ENCODE assay signal across 14 mouse cellular contexts in the genomic region with DNA sequence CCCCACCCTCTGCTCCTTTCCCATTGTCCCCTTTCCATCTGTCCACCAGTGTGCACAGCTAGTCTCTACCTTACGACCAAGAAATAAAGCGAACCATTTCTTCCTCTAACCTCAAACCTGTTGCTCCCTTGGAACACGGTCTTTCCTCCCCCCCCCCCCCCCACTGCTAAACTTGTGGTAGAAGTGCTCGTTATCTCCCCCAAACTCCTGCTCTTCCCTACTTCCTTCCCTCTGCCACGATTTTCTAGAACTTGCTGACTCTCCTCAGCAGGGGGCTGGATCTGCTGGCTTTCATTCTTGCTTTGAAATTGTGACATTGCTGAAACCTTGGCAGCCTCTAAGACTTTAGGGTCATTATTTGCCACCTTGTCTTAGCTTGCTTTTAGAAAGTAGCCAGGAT.
"Had no signal": no experiment of that assay in that cellular context is flagged by ENCODE, and none has a peak within 500 bp of the region (broad histone marks: within the 10 kb centered on the region; RNA-seq: fewer than 3 reads in every experiment).

No protein-coding gene starts in this region.

- H3K9ac ChIP-seq: intestine, embryonic 15.5 days; limb, embryonic 12.5 days; lung, embryonic 15.5 days; midbrain, embryonic 13.5 days had no signal

- H3K4me1 ChIP-seq: intestine, embryonic 15.5 days; limb, embryonic 12.5 days; lung, embryonic 15.5 days; midbrain, embryonic 13.5 days had no signal

- H3K9me3 ChIP-seq: intestine, embryonic 15.5 days; limb, embryonic 12.5 days; lung, embryonic 15.5 days; midbrain, embryonic 13.5 days had no signal

- H3K27ac ChIP-seq: intestine, embryonic 15.5 days; layer of hippocampus, adult 2 months; limb, embryonic 12.5 days; lung, embryonic 15.5 days; midbrain, embryonic 13.5 days had no signal

- H3K4me3 ChIP-seq: intestine, embryonic 15.5 days; layer of hippocampus, adult 2 months; limb, embryonic 12.5 days; lung, embryonic 15.5 days; midbrain, embryonic 13.5 days had no signal

- DNase-seq: kidney, adult 18-20 months; kidney, postnatal 10 days; kidney, postnatal 4 days; lung, postnatal 36 days; retina, postnatal 1 day; right cerebral cortex, postnatal 4 days; spleen, adult 18-20 months; thymus, adult 2 months; thymus, postnatal 25 days had no signal

- ATAC-seq: intestine, embryonic 15.5 days; midbrain, embryonic 13.5 days had no signal

- H3K36me3 ChIP-seq: intestine, embryonic 15.5 days; limb, embryonic 12.5 days; lung, embryonic 15.5 days; midbrain, embryonic 13.5 days had no signal

- H3K4me2 ChIP-seq: intestine, embryonic 15.5 days; limb, embryonic 12.5 days; lung, embryonic 15.5 days; midbrain, embryonic 13.5 days had no signal

- H3K27me3 ChIP-seq: intestine, embryonic 15.5 days; limb, embryonic 12.5 days; lung, embryonic 15.5 days; midbrain, embryonic 13.5 days had no signal
